Mouse (Mus musculus) testis, adult 2 months (tissue): ENCODE measurements at regions not wholly inside any gene's neighbourhood (a gene's known extent, or its start where the extent isn't known, plus 50 kb on each side); places are given as distances from the start of the nearest gene placed in this dataset.

Source experiments
- H3K27ac ChIP-seq: fragments of 200-500 bp; 2 replicates; pipeline ENCODE4 v1.5.1; 2012; ENCODE audit warnings: low read depth, low read length; ENCODE audit not compliant: control insufficient read depth, insufficient read depth
- H3K27me3 ChIP-seq: fragments of 200-500 bp; 2 replicates; pipeline ENCODE4 v1.6.1; 2012; ENCODE audit warnings: mild to moderate bottlenecking, low read length, moderate library complexity; ENCODE audit not compliant: control insufficient read depth, insufficient read depth
- H3K36me3 ChIP-seq: fragments of 200-500 bp; 2 replicates; pipeline ENCODE4 v1.6.1; 2012; ENCODE audit warnings: mild to moderate bottlenecking, low read length; ENCODE audit not compliant: control insufficient read depth, insufficient read depth
- H3K4me1 ChIP-seq: fragments of 200-500 bp; 2 replicates; pipeline ENCODE4 v1.6.1; 2012; ENCODE audit warnings: low read length; ENCODE audit not compliant: control insufficient read depth, insufficient read depth
- H3K4me3 ChIP-seq: fragments of 200-500 bp; 2 replicates; pipeline ENCODE4 v1.5.1; 2012; ENCODE audit warnings: low read depth, mild to moderate bottlenecking, low read length, moderate library complexity, mixed read lengths; ENCODE audit not compliant: control insufficient read depth
- CTCF ChIP-seq: fragments of 200-500 bp; IDR thresholded peaks from 2 replicates; pipeline ENCODE4 v1.5.1; 2012; ENCODE audit warnings: low read depth, mild to moderate bottlenecking, inconsistent platforms, low read length, moderate library complexity; ENCODE audit not compliant: control insufficient read depth, insufficient read depth, insufficient replicate concordance
- POLR2A ChIP-seq: fragments of 200-500 bp; IDR thresholded peaks from 2 replicates; pipeline ENCODE4 v1.6.1; 2012; ENCODE audit warnings: low read depth, mild to moderate bottlenecking, inconsistent platforms, low read length, moderate library complexity; ENCODE audit not compliant: control insufficient read depth

DNA sequence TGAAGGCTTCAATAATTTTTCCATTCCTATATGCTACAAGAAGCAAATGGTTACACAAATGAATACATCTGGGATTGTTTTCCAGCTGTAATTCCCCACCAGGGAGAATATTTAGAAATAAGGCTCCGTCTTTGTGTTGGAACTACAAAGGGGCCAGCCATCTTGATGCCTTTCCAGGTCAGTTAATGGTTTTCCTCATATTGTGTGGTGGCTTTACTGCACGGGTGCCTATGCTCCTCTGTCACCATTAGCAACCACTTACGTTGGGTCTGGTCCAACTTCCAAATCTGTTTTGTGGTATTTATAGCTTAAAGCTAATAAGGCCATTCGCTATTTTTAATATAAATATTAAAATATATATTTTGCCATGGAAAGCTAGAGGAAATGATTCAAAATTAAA lies 312.1 kb upstream of the Meox2 start:
- no peaks in the 10 kb centered on the region for H3K4me1 ChIP-seq
- H3K4me3 ChIP-seq, result no peak overlapping the region
- H3K36me3 ChIP-seq, result no peaks in the 10 kb centered on the region
- H3K27me3 ChIP-seq, result no peaks in the 10 kb centered on the region
- H3K27ac ChIP-seq, result no peak overlapping the region
- TF ChIP-seq POLR2A (no peak), CTCF (no peak)

DNA sequence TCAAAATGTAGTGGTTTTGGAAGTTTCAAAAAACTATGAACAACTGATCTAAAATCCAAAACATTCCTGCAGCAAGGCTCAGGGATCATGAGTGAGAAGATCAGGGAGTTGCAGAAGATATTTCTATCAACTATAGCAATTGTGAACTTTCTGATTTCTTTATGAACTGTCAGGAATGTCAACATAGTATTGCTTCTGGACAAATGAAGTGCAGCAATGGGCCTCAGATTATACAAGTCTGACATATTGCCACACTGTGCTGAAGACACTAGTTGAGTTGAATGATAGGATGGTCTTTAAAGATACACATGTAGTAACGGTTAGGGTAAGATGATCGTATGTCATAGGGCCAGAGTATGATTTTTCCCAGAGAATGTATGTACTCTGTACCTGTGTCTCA lies 290.4 kb upstream of the Meox2 start:
- TF ChIP-seq POLR2A (no peak), CTCF (no peak)
- H3K36me3 ChIP-seq, result no peaks in the 10 kb centered on the region
- no peaks in the 10 kb centered on the region for H3K27me3 ChIP-seq
- H3K4me1 ChIP-seq, result peaks cover 5% of the 10 kb centered on the region
- H3K4me3 ChIP-seq, result no peak overlapping the region
- no peak overlapping the region for H3K27ac ChIP-seq

DNA sequence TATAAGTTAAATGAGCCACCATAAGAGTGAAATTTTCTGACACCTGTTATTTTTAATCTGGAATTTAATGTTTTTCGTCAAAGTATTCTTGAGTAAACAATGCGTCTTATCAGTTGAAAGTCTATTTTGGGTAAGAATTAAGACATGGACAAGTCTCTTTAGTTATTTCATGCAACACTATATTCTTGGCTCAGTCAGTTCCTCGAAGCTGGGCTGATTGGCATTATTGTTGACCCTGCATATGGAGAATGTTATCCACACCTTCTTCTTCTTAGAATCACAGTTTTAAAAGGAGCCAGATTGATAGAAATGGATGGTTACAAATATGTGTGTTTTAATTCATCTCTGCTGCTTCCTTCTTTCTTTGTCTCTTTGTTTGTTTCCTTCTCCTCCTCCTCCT lies 289.5 kb upstream of the Meox2 start:
- Histone ChIP-seq H3K27me3 (no peaks in the 10 kb centered on the region), H3K4me3 (no peak overlapping the region), H3K27ac (no peak overlapping the region), H3K4me1 (peaks cover 5% of the 10 kb centered on the region), H3K36me3 (no peaks in the 10 kb centered on the region)
- TF ChIP-seq POLR2A (no peak), CTCF (no peak)

DNA sequence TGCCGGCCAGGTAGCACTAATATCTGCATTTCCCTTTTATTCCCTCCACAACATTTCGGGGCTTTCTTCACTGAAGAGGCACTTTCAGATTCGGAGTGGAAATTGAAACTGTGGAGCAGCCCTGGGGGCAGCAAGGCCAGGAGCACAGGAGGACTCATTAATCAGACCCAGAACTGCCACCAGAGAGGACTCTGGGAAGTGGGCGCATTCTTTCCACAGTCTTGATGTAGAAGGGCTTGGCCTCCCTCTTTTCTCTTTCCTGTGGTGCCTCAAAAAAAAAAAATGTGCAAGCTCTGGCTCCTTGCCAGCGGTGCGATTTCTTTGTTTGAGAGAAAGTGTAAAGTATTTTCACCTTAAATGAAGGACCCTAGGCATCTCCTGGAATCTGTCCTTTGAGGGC lies 281.6 kb upstream of the Meox2 start:
- no peaks in the 10 kb centered on the region for H3K4me1 ChIP-seq
- H3K27ac ChIP-seq, result no peak overlapping the region
- H3K4me3 ChIP-seq, result no peak overlapping the region
- H3K36me3 ChIP-seq, result no peaks in the 10 kb centered on the region
- no peak for TF ChIP-seq POLR2A
- no peak for TF ChIP-seq CTCF
- no peaks in the 10 kb centered on the region for H3K27me3 ChIP-seq

DNA sequence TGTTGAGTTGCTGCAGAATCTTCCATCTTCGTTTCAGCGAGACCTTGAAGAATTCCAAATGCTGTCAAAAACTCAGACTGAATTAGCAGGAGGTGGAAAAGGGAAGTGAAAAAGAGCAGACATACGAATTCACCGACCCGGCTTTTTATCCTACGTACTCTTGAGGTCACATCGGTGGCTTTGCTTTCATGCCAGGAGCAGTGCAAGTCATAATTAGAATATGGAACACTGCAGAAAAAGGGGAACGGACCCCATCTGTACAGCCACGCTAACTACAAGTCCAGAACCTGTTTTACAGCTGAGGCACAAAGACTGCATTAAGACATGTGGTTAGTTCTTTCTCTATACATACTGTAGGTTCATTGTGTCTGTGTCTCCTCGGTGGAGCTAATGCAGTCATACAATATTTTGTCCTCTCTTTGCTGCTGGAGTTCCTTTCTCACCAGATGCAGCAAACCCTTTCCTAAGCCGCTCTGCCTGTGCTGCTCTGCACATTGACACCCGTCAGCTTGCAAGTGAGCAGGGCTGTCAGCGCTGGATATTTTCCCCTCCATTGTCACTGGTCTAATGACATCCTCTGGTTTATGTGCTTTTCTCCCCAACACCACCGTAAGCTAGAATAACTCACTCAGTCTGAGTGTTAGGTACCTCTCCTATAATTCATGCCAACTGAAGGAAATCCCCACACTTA lies 276.9 kb upstream of the Meox2 start:
- TF ChIP-seq POLR2A (no peak), CTCF (no peak)
- Histone ChIP-seq H3K27me3 (no peaks in the 10 kb centered on the region), H3K27ac (no peak overlapping the region), H3K36me3 (no peaks in the 10 kb centered on the region), H3K4me3 (no peak overlapping the region), H3K4me1 (no peaks in the 10 kb centered on the region)

DNA sequence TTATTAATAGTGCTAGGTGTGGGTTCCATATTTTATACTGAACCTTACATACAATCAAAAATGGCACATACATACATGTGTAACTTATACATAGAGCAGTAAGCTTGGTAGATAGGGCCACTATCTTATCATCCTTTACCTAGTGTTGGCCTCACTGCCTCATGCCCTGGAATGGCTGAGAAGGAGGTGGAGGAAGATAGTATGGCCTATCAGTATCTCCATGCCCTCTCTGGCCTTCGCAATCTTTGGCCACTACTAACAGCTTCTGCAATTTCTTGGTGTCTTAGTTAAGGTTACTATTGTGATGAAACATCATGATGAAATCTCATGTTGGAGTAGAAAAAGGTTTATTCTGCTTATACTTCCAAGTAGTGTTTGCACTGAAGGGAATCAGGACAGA lies 265.4 kb upstream of the Meox2 start:
- TF ChIP-seq CTCF (no peak), POLR2A (no peak)
- no peaks in the 10 kb centered on the region for H3K27me3 ChIP-seq
- no peak overlapping the region for H3K4me3 ChIP-seq

DNA sequence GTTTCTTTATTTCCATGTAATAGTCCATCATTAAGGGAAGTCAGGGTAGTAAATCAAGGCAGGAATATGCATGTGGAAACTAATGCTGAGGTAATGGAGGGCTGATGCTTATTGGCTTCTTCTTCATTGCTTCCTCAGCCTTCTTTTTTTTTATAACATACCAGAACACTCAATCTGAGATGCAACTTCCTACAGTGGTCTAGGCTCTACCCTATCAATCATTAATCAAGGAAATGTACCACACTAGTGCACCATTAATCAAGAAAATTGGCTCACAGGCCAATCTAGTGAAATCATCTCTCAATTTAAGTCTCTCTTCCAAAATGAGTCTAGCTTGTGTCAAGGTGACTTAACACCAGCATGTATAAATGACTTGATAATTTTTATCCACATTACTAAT lies 263.2 kb upstream of the Meox2 start:
- H3K27ac ChIP-seq, result no peak overlapping the region
- no peaks in the 10 kb centered on the region for H3K27me3 ChIP-seq
- no peaks in the 10 kb centered on the region for H3K36me3 ChIP-seq

More for the DNA sequence above, 265.4 kb upstream of the Meox2 start:
- Histone ChIP-seq H3K36me3 (no peaks in the 10 kb centered on the region), H3K27ac (no peak overlapping the region), H3K4me1 (no peaks in the 10 kb centered on the region)

DNA sequence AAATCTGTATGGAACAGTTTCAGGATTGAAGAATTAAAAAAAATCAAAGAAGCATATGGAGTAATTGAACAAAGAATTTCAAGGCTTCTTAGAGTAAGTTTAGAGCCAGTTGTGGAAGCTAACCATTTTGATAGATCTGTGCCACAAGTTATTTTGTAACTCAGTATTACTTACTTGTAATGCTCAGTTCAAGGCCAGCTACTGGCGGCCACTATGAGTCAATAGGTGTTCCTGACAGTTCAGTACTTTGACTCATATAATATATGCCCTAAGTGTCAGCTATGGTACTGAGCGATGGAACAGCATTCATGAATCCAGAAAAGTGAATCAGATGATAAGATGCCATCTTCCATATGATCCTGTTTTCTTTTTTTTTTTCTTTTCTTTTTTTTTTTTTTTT lies 259.3 kb upstream of the Meox2 start:
- Histone ChIP-seq H3K27ac (no peak overlapping the region), H3K36me3 (no peaks in the 10 kb centered on the region), H3K27me3 (no peaks in the 10 kb centered on the region), H3K4me1 (no peaks in the 10 kb centered on the region), H3K4me3 (no peak overlapping the region)
- TF ChIP-seq CTCF (no peak), POLR2A (no peak)

More for the DNA sequence above, 263.2 kb upstream of the Meox2 start:
- H3K4me1 ChIP-seq, result no peaks in the 10 kb centered on the region
- TF ChIP-seq POLR2A, result no peak
- TF ChIP-seq CTCF, result no peak
- H3K4me3 ChIP-seq, result no peak overlapping the region
